Mouse (Mus musculus) MEL (cell line): ENCODE data around the gene Gm20388.
A peak's percentile ranks its signal among the peaks of the same experiment; 100 is the strongest.

Source experiments
- CTCF ChIP-seq, 3 experiments: IDR thresholded peaks in 2 of 3; conservative IDR thresholded peaks in 1 of 3; 2 replicates each; pipeline ENCODE4 v1.5.1; 2011 to 2012; ENCODE audit warnings: low read length in 3 of 3, low read depth in 2 of 3, mild to moderate bottlenecking in 2 of 3, improper control_type of control experiment in 1 of 3, inconsistent platforms in 1 of 3, mixed read lengths in 1 of 3, moderate library complexity in 1 of 3; ENCODE audit not compliant: control insufficient read depth in 1 of 3, insufficient read depth in 1 of 3, poor library complexity in 1 of 3, severe bottlenecking in 1 of 3
- E2F4 ChIP-seq: IDR thresholded peaks from 2 replicates; pipeline ENCODE4 v1.6.1; 2011; ENCODE audit warnings: low read depth, low read length, improper control_type of control experiment, borderline replicate concordance
- NRF1 ChIP-seq: IDR thresholded peaks from 2 replicates; pipeline ENCODE4 v1.6.1; 2014; ENCODE audit warnings: low read depth, mild to moderate bottlenecking, inconsistent platforms, low read length, improper control_type of control experiment, moderate library complexity; ENCODE audit not compliant: poor library complexity, insufficient read depth, severe bottlenecking
- POLR2A ChIP-seq, 2 experiments: IDR thresholded peaks; 2 replicates each; pipeline ENCODE4 v1.6.1; 2011 to 2012; ENCODE audit warnings: low read length in 2 of 2, mild to moderate bottlenecking in 2 of 2, control low read depth in 1 of 2, improper control_type of control experiment in 1 of 2, low read depth in 1 of 2, moderate library complexity in 1 of 2; ENCODE audit not compliant: control insufficient read depth in 1 of 2, insufficient read depth in 1 of 2, poor library complexity in 1 of 2
- POLR2AphosphoS2 ChIP-seq: IDR thresholded peaks from 2 replicates; pipeline ENCODE4 v1.6.1; 2011; ENCODE audit warnings: low read length, improper control_type of control experiment
- POLR2AphosphoS5 ChIP-seq: IDR thresholded peaks from 2 replicates; pipeline ENCODE4 v1.6.1; 2012; ENCODE audit warnings: low read depth, borderline replicate concordance, mild to moderate bottlenecking, inconsistent platforms, low read length, moderate library complexity, mixed read lengths
- TAL1 ChIP-seq: IDR thresholded peaks from 2 replicates; pipeline ENCODE4 v1.6.1; 2012; ENCODE audit warnings: mild to moderate bottlenecking, inconsistent platforms, low read length, moderate library complexity, mixed read lengths
- USF2 ChIP-seq, 2 experiments: IDR thresholded peaks; 2 replicates each; pipeline ENCODE4 v1.6.1; 2011 to 2012; ENCODE audit warnings: improper control_type of control experiment in 2 of 2, low read length in 2 of 2, borderline replicate concordance in 1 of 2, inconsistent platforms in 1 of 2, low read depth in 1 of 2, mild to moderate bottlenecking in 1 of 2; ENCODE audit not compliant: insufficient read depth in 1 of 2

- TF ChIP-seq POLR2A (IDR thresholded peaks at IDR 0.05; ENCODE audit: control insufficient read depth in 1 of 2, insufficient read depth in 1 of 2, low read depth in 1 of 2, low read length in 2 of 2, poor library complexity in 1 of 2) (peak in 1 of 2 experiments; percentile 1; a peak in 1 of 4 replicates), POLR2AphosphoS5 (no peak), TAL1 (no peak), NRF1 (no peak), E2F4 (no peak), POLR2AphosphoS2 (no peak), CTCF (IDR thresholded peaks at IDR 0.05 in 2 of 3, conservative IDR thresholded peaks at IDR 0.05 in 1 of 3; ENCODE audit: control insufficient read depth in 1 of 3, insufficient read depth in 1 of 3, low read depth in 2 of 3, low read length in 3 of 3, poor library complexity in 1 of 3, severe bottlenecking in 1 of 3) (no peak), USF2 (IDR thresholded peaks at IDR 0.05; ENCODE audit: borderline replicate concordance in 1 of 2, insufficient read depth in 1 of 2, low read depth in 1 of 2, low read length in 2 of 2) (no peak)
Observed at GRCm38 (mm10) chr8:120529226-120529625, 618.6 kb downstream of the Gm20388 start.
